Mouse (Mus musculus) adrenal gland, postnatal 10 days (tissue): ENCODE results near the gene Tfip11. TPM values are rescaled to one million over a fixed set of nuclear protein-coding genes. Genes with fewer than 3 reads are reported as not detected.

Experiments
- DNase-seq: peaks from one replicate; pipeline ENCODE4 v3.0.0; 2021; ENCODE audit warnings: mixed read lengths
- long read RNA-seq, 2 experiments: library from polyadenylated mRNA; stranded (forward); transcript quantifications; one replicate each; pipeline ENCODE4 v2.0.0; 2021
- total RNA-seq, 2 experiments: library from RNA; stranded (reverse); gene quantifications; 2 replicates each; pipeline ENCODE4 v1.2.3; 2021

The Tfip11 gene
- 10 to 100 TPM; 28.4 to 32.3 TPM for total RNA-seq
- long read RNA-seq, experiment 1, transcript Tfip11-201 (14 exons, 3,560 nt) = major isoform, 22 of 70 reads
- long read RNA-seq, experiment 1, partial matches to known transcripts = 33 of 70 reads
- long read RNA-seq, experiment 1, other reads (novel, unspliced or antisense) = 15 of 70 reads
- long read RNA-seq, experiment 2, transcript Tfip11-201 (14 exons, 3,560 nt) = major isoform, 18 of 26 reads
- long read RNA-seq, experiment 2, partial matches to known transcripts = 6 of 26 reads
- long read RNA-seq, experiment 2, other reads (novel, unspliced or antisense) = 2 of 26 reads

GRCm38 (mm10) chr5:112325546-112326445, at the start of gene Tfip11:
TSS of gene Tfip11 (plus strand) at chr5:112326358.
- peak; percentile 97 for DNase-seq

- no peak for DNase-seq
Measured at GRCm38 (mm10) chr5:112276907-112277348, 49.2 kb upstream of the Tfip11 start.

- peak; percentile 25 for DNase-seq
Measured at GRCm38 (mm10) chr5:112277906-112278470, 48.2 kb upstream of the Tfip11 start.

GRCm38 (mm10) chr5:112279181-112280021, 46.8 kb upstream of the Tfip11 start:
- peak; percentile 77 for DNase-seq

- peak; percentile 46 for DNase-seq
Measured at GRCm38 (mm10) chr5:112280151-112280550, 46.0 kb upstream of the Tfip11 start.

GRCm38 (mm10) chr5:112280863-112281660, 45.1 kb upstream of the Tfip11 start:
- DNase-seq = peak; percentile 45

GRCm38 (mm10) chr5:112281676-112282075, 44.5 kb upstream of the Tfip11 start:
- DNase-seq = peak; percentile 30

- DNase-seq = no peak
Measured at GRCm38 (mm10) chr5:112282123-112282779, 43.9 kb upstream of the Tfip11 start.

GRCm38 (mm10) chr5:112282780-112283482, 43.2 kb upstream of the Tfip11 start:
- no peak for DNase-seq

GRCm38 (mm10) chr5:112283543-112284202, 42.5 kb upstream of the Tfip11 start:
- DNase-seq = no peak

GRCm38 (mm10) chr5:112284203-112284582, 42.0 kb upstream of the Tfip11 start:
- no peak for DNase-seq

GRCm38 (mm10) chr5:112285548-112286085, 40.5 kb upstream of the Tfip11 start:
- DNase-seq = no peak

- no peak for DNase-seq
Measured at GRCm38 (mm10) chr5:112286608-112286983, 39.6 kb upstream of the Tfip11 start.

GRCm38 (mm10) chr5:112286984-112287641, 39.0 kb upstream of the Tfip11 start:
- DNase-seq = no peak

GRCm38 (mm10) chr5:112287652-112288051, 38.5 kb upstream of the Tfip11 start:
- no peak for DNase-seq

GRCm38 (mm10) chr5:112288193-112289141, 37.7 kb upstream of the Tfip11 start:
- no peak for DNase-seq

- DNase-seq = peak; percentile 81
Measured at GRCm38 (mm10) chr5:112289236-112289635, 36.9 kb upstream of the Tfip11 start.
